ENCODE assay signal across 7 mouse cellular contexts in the genomic region with DNA sequence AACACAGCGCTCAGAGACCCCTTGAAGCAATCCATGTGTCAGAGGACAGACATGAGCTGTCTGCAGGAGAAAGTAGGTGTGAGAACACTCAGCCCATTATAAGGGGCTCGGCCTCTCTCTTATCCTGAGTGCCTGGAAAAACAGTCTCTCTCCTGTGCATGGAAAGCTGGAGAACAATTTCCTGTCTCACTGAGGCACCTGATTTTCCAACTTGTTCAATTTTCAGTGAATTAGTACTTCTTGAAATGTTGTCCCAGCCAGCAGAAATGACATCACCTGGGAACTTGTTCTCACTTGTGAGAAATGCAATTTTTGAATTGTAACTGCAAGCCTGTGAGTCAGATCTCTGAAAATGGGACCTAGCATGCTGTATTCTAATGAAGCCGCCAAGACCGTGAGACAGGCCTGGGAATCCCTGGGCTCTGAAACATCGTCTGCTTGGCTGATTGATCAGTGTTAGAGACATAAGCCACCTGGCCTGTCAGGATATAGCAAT. TPM values are rescaled to one million over a fixed set of nuclear protein-coding genes. Genes with fewer than 3 reads are reported as not detected.
DNase-seq lines count a peak whose midpoint lies in the region; ATAC-seq and TF ChIP-seq lines count a peak whose summit lies in the region.

No protein-coding gene starts in this region.

- DNase-seq in MN1 (ENCODE audit: low spot score): peak; percentile 54
- peak; percentile 32 for DNase-seq in brain, embryonic 14.5 days (ENCODE audit: low read depth)
- DNase-seq in lung, embryonic 14.5 days: peak; percentile 78
- no peak for DNase-seq in cerebellum, postnatal 36 days
- no peak for DNase-seq in spleen, postnatal 10 days (ENCODE audit: low spot score in 2 of 2)
- DNase-seq in kidney, postnatal 36 days: no peak

- ATAC-seq in heart, embryonic 12.5 days (ENCODE audit: insufficient number of reproducible peaks, low FRiP score): peak; percentile 81
- peak; percentile 85 for ATAC-seq in lung, embryonic 14.5 days (ENCODE audit: insufficient read depth)

- TF ChIP-seq POLR2A in brain, embryonic 14.5 days (IDR thresholded peaks at IDR 0.05; ENCODE audit: borderline replicate concordance, extremely low read depth, insufficient read depth, insufficient read length, poor library complexity, severe bottlenecking): no peak

- H3K36me3 ChIP-seq in heart, embryonic 12.5 days: no peaks in the 10 kb centered on the region
- H3K36me3 ChIP-seq in lung, embryonic 14.5 days (ENCODE audit: insufficient read depth): no peaks in the 10 kb centered on the region

- H3K9ac ChIP-seq in heart, embryonic 12.5 days: no peak overlapping the region
- no peak overlapping the region for H3K9ac ChIP-seq in lung, embryonic 14.5 days

- no peak overlapping the region for H3K4me3 ChIP-seq in heart, embryonic 12.5 days
- no peak overlapping the region for H3K4me3 ChIP-seq in lung, embryonic 14.5 days (ENCODE audit: low read depth, low read length)

- H3K27ac ChIP-seq in heart, embryonic 12.5 days (ENCODE audit: poor library complexity, severe bottlenecking): peak overlapping the region; percentile 94
- peak overlapping the region; percentile 88 for H3K27ac ChIP-seq in lung, embryonic 14.5 days (ENCODE audit: low read depth)

- peaks cover 10% of the 10 kb centered on the region for H3K9me3 ChIP-seq in heart, embryonic 12.5 days (replicated peaks)
- no peaks in the 10 kb centered on the region for H3K9me3 ChIP-seq in lung, embryonic 14.5 days (ENCODE audit: low read depth, low read length)

- no peak for TF ChIP-seq CTCF in brain, embryonic 14.5 days (IDR thresholded peaks at IDR 0.05; ENCODE audit: borderline replicate concordance, extremely low read depth, insufficient read depth, insufficient read length)
- TF ChIP-seq CTCF in lung, embryonic 14.5 days (IDR thresholded peaks at IDR 0.05; ENCODE audit: low read depth): no peak

- H3K4me1 ChIP-seq in heart, embryonic 12.5 days (replicated peaks): peaks cover 23% of the 10 kb centered on the region
- peaks cover 15% of the 10 kb centered on the region for H3K4me1 ChIP-seq in lung, embryonic 14.5 days (ENCODE audit: insufficient read depth)

- peak overlapping the region; percentile 21 for H3K4me2 ChIP-seq in heart, embryonic 12.5 days
- H3K4me2 ChIP-seq in lung, embryonic 14.5 days: peak overlapping the region; percentile 33

- 9% methylated on average over 5 of the region's 5 CpGs for WGBS in heart, embryonic 12.5 days
- WGBS in lung, embryonic 14.5 days: 11% methylated on average over 5 of the region's 5 CpGs

- H3K27me3 ChIP-seq in heart, embryonic 12.5 days (replicated peaks): no peaks in the 10 kb centered on the region
- no peaks in the 10 kb centered on the region for H3K27me3 ChIP-seq in lung, embryonic 14.5 days (ENCODE audit: insufficient read depth, low read length)

RNA-seq across cellular contexts. Expression of a gene that starts 28.2 kb away (rescaled TPM):
- 23.2 and 29.0 TPM in 2 replicates for polyA plus RNA-seq in brain, embryonic 14.5 days (2012; rRNA removed)
- 213 and 221 TPM in 2 replicates for polyA plus RNA-seq in heart, embryonic 12.5 days (2016; fragmentation: Nextera tagmentation; extraction: Ambion mirVana)
- polyA plus RNA-seq in lung, embryonic 14.5 days (2014; fragmentation: Nextera tagmentation; extraction: Ambion mirVana): 83.6 and 86.6 TPM in 2 replicates

Comparison
In these comparisons a context has a peak if more than half of its experiments do, and no peak if none do; other contexts are left out.
1. DNase-seq: peak in MN1 (single experiment), brain, embryonic 14.5 days (single experiment) and lung, embryonic 14.5 days (single experiment); none in cerebellum, postnatal 36 days (0 of 2), spleen, postnatal 10 days (0 of 2) and kidney, postnatal 36 days (0 of 2).